Mouse (Mus musculus) ES-E14 (cell line): ENCODE results near the gene Tmem59. TPM values are rescaled to one million over a fixed set of nuclear protein-coding genes. Genes with fewer than 3 reads are reported as not detected.

ENCODE experiments used
- DNase-seq: peaks from one replicate; pipeline ENCODE4 v3.0.0-alpha.2; 2013; ENCODE audit warnings: low read depth, low spot score
- H3K27ac ChIP-seq: 2 replicates; pipeline ENCODE4 v1.5.1; 2012; ENCODE audit warnings: low read depth, mild to moderate bottlenecking, low read length, moderate library complexity, mixed read lengths; ENCODE audit not compliant: poor library complexity, insufficient read depth, severe bottlenecking
- H3K36me3 ChIP-seq: 2 replicates; pipeline ENCODE4 v1.6.1; 2012; ENCODE audit warnings: mild to moderate bottlenecking, low read length, moderate library complexity, mixed read lengths; ENCODE audit not compliant: control insufficient read depth, poor library complexity, insufficient read depth, severe bottlenecking
- H3K4me1 ChIP-seq, 2 experiments: fragments of 150-350 bp in 1 of 2; sonication (generic) in 1 of 2; 2 replicates each; pipeline ENCODE4 v1.6.1; 2012; ENCODE audit warnings: low read length in 2 of 2, mild to moderate bottlenecking in 1 of 2, mixed read lengths in 1 of 2; ENCODE audit not compliant: control insufficient read depth in 2 of 2, insufficient read depth in 2 of 2, poor library complexity in 1 of 2
- H3K4me3 ChIP-seq, 2 experiments: fragments of 150-350 bp in 1 of 2; sonication (generic) in 1 of 2; 2 replicates each; pipeline ENCODE4 v1.5.1; 2012; ENCODE audit warnings: low read length in 2 of 2, low read depth in 1 of 2, mild to moderate bottlenecking in 1 of 2, mixed read lengths in 1 of 2; ENCODE audit not compliant: insufficient read depth in 1 of 2, poor library complexity in 1 of 2, severe bottlenecking in 1 of 2
- H3K9ac ChIP-seq: 2 replicates; pipeline ENCODE4 v1.6.1; 2012; ENCODE audit warnings: low read depth, mild to moderate bottlenecking, low read length, mixed read lengths; ENCODE audit not compliant: poor library complexity, insufficient read depth, severe bottlenecking
- H3K9me3 ChIP-seq: fragments of 150-350 bp; sonication (generic); 2 replicates; pipeline ENCODE4 v1.6.1; 2012; ENCODE audit warnings: low read depth, mild to moderate bottlenecking, low read length; ENCODE audit not compliant: control insufficient read depth, insufficient read depth
- CHD2 ChIP-seq: IDR thresholded peaks from 2 replicates; pipeline ENCODE4 v1.6.1; 2014; ENCODE audit warnings: mild to moderate bottlenecking, low read depth, low read length, inconsistent platforms
- HCFC1 ChIP-seq: IDR thresholded peaks from 2 replicates; pipeline ENCODE4 v1.6.1; 2012; ENCODE audit warnings: low read length, inconsistent platforms, borderline replicate concordance; ENCODE audit not compliant: insufficient read depth
- MAFK ChIP-seq: IDR thresholded peaks from 2 replicates; pipeline ENCODE4 v1.6.1; 2014; ENCODE audit warnings: mild to moderate bottlenecking, low read depth, low read length, inconsistent platforms; ENCODE audit not compliant: insufficient read depth
- ZC3H11A ChIP-seq: IDR thresholded peaks from 2 replicates; pipeline ENCODE4 v1.6.1; 2012; ENCODE audit warnings: low read depth, mild to moderate bottlenecking, inconsistent platforms, low read length, borderline replicate concordance
- ZNF384 ChIP-seq: IDR thresholded peaks from 2 replicates; pipeline ENCODE4 v1.6.1; 2012; ENCODE audit warnings: low read depth, low read length, inconsistent platforms
- in situ Hi-C, 2 experiments: fragments of 600-800 bp; cut with MboI; formaldehyde crosslinking; loops; one replicate each; pipeline ENCODE4 v1.15.1; 2025; ENCODE audit warnings: low sequenced_read_pairs in 2 of 2, inconsistent platforms in 1 of 2; ENCODE audit not compliant: unreplicated experiment in 2 of 2
- total RNA-seq: library from RNA; depleted of rRNA; stranded (reverse); fragments of 300-350 nt; gene quantifications from 2 replicates; pipeline ENCODE4 v1.2.3, GENCODE M21; 2012

Gene Tmem59
- total RNA-seq, 1 experiment: 249 TPM

- TF ChIP-seq CHD2 (no peak), HCFC1 (no peak)
- H3K4me3 ChIP-seq: no peak overlapping the region
- peaks cover 0 to 4% of the 10 kb centered on the region in 2 experiments; a peak in 1 of 4 replicates for H3K4me1 ChIP-seq
- in situ Hi-C loops: loop anchor here (5.0 to 10.0 kb wide), 2 partner anchors 345 to 348 kb away; no protein-coding TSS in a partner anchor
- H3K9me3 ChIP-seq: no peaks in the 10 kb centered on the region
- no peak for DNase-seq
- H3K36me3 ChIP-seq: peaks cover 2% of the 10 kb centered on the region; the same call in 1 of the 2 replicates
- H3K9ac ChIP-seq: no peak overlapping the region
- H3K27ac ChIP-seq: no peak overlapping the region
Observed at GRCm38 (mm10) chr4:107160181-107160580, 18.0 kb upstream of the Tmem59 start.

- Histone ChIP-seq H3K4me1 (no peaks in the 10 kb centered on the region), H3K27ac (no peak overlapping the region), H3K9me3 (no peaks in the 10 kb centered on the region), H3K9ac (no peak overlapping the region), H3K4me3 (no peak overlapping the region), H3K36me3 (peaks cover 2% of the 10 kb centered on the region; the same call in 1 of the 2 replicates)
- DNase-seq: no peak
- in situ Hi-C loops: loop anchor here (5.0 to 10.0 kb wide), 2 partner anchors 349 to 351 kb away; no protein-coding TSS in a partner anchor
- TF ChIP-seq CHD2 (no peak), HCFC1 (no peak), ZNF384 (no peak), MAFK (no peak), ZC3H11A (no peak)
Observed at GRCm38 (mm10) chr4:107163341-107163740, 14.9 kb upstream of the Tmem59 start.

GRCm38 (mm10) chr4:107163756-107164587, 14.2 kb upstream of the Tmem59 start:
- no peak overlapping the region for H3K27ac ChIP-seq
- no peak overlapping the region for H3K9ac ChIP-seq
- H3K36me3 ChIP-seq: peaks cover 2% of the 10 kb centered on the region; the same call in 1 of the 2 replicates
- no peak overlapping the region for H3K4me3 ChIP-seq
- DNase-seq: peak; percentile 54
- in situ Hi-C loops: loop anchor here (5.0 to 10.0 kb wide), 2 partner anchors 349 to 352 kb away; no protein-coding TSS in a partner anchor
- H3K9me3 ChIP-seq: no peaks in the 10 kb centered on the region
- no peak for TF ChIP-seq ZNF384
- peak; percentile 98 for TF ChIP-seq ZC3H11A
- no peaks in the 10 kb centered on the region for H3K4me1 ChIP-seq

GRCm38 (mm10) chr4:107166700-107167099, 11.5 kb upstream of the Tmem59 start:
- H3K4me3 ChIP-seq: no peak overlapping the region
- H3K4me1 ChIP-seq: no peaks in the 10 kb centered on the region
- peaks cover 4% of the 10 kb centered on the region; the same call in 1 of the 2 replicates for H3K36me3 ChIP-seq
- no peak overlapping the region for H3K27ac ChIP-seq
- no peaks in the 10 kb centered on the region for H3K9me3 ChIP-seq
- no peak overlapping the region for H3K9ac ChIP-seq
- TF ChIP-seq CHD2: no peak
- no peak for TF ChIP-seq HCFC1
- TF ChIP-seq ZNF384: no peak
- no peak for TF ChIP-seq ZC3H11A
- no peak for TF ChIP-seq MAFK
- in situ Hi-C loops: loop anchor here in 1 of 2 experiments (10.0 kb wide), 1 partner anchor 352 kb away; no protein-coding TSS in a partner anchor
- DNase-seq: no peak
